Mouse (Mus musculus) midbrain, embryonic 12.5 days (tissue): ENCODE data around the gene Zkscan8. TPM values are rescaled to one million over a fixed set of nuclear protein-coding genes. Genes with fewer than 3 reads are reported as not detected.
"Not testable (repeated sequence)": the region's sequence is repeated elsewhere in the genome, so short reads cannot be mapped to it uniquely, and the experiment has no call there.

Experiments
- ATAC-seq: fragments of 200-750 bp; cut with Nextera tagmentation; 2 replicates; pipeline ENCODE4 v1.8.0; 2017; ENCODE audit warnings: low read depth, moderate TSS enrichment, moderate library complexity; ENCODE audit not compliant: low FRiP score
- H3K27ac ChIP-seq: fragments of 300-500 bp; sonication (generic); replicated peaks from 2 replicates; pipeline ENCODE4 v1.5.1; 2016; ENCODE audit warnings: mild to moderate bottlenecking
- H3K27me3 ChIP-seq: fragments of 300-500 bp; sonication (generic); 2 replicates; pipeline ENCODE4 v1.6.1; 2016; ENCODE audit warnings: mild to moderate bottlenecking
- H3K36me3 ChIP-seq: fragments of 300-500 bp; sonication (generic); 2 replicates; pipeline ENCODE4 v1.6.1; 2016
- H3K4me1 ChIP-seq: fragments of 300-500 bp; sonication (generic); 2 replicates; pipeline ENCODE4 v1.6.1; 2016
- H3K4me2 ChIP-seq: fragments of 300-500 bp; sonication (generic); replicated peaks from 2 replicates; pipeline ENCODE4 v1.6.1; 2016; ENCODE audit warnings: mild to moderate bottlenecking, moderate library complexity
- H3K4me3 ChIP-seq: fragments of 300-500 bp; sonication (generic); 2 replicates; pipeline ENCODE4 v1.5.1; 2016; ENCODE audit warnings: mild to moderate bottlenecking
- H3K9ac ChIP-seq: fragments of 300-500 bp; sonication (generic); replicated peaks from 2 replicates; pipeline ENCODE4 v1.6.1; 2016; ENCODE audit warnings: mild to moderate bottlenecking, moderate library complexity
- H3K9me3 ChIP-seq: fragments of 300-500 bp; sonication (generic); 2 replicates; pipeline ENCODE4 v1.6.1; 2016; ENCODE audit warnings: mild to moderate bottlenecking
- WGBS: fragments of 180-500 bp; shearing (Covaris S2); methylation state at CpG from one replicate; pipeline ENCODE4 v1.1.7; 2016; 5-methylcytosine and 5-hydroxymethylcytosine counted together
- polyA plus RNA-seq: library from polyadenylated mRNA; unstranded; fragments of >200 nt; fragmentation: Nextera tagmentation; extraction: Ambion mirVana; gene quantifications from 2 replicates; pipeline ENCODE4 v1.2.1, GENCODE M21; 2016

Zkscan8 gene
- 8.9 and 9.2 TPM in 2 replicates for polyA plus RNA-seq

DNA sequence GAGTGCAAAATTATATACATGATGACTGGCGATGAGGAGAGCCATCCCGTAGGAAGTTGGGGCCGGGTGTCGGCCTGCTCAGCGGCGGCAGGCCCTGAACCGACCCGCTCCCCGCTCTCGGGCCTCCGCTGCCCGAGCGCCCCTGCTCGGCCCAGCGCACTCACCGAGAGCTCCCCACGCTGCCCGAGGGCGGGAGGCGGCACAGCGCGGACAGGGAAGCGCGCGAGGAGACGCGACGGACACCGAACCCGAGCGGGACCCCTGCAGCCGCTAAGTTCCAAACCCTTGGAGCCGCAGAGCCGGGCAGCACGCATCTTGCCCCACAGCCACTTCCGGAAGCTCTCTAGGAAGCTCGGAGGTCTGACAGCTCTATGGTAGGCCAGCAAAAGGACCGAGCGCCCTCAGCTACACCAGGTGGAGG is at the start of gene Zkscan8:
Zkscan8 (minus strand) TSS at position 340 of the 421 bp plus-strand sequence.
- under 1% methylated on average over 39 of the region's 39 CpGs for WGBS
- peak within 1 kb of the TSS; percentile 93 for H3K27ac ChIP-seq
- H3K4me3 ChIP-seq, result peak within 1 kb of the TSS; percentile 93
- H3K36me3 ChIP-seq, result peaks cover 10% of the 10 kb centered on the region
- H3K4me2 ChIP-seq, result peak within 1 kb of the TSS; percentile 64
- H3K27me3 ChIP-seq, result no peaks in the 10 kb centered on the region
- no peaks in the 10 kb centered on the region for H3K9me3 ChIP-seq
- peak; percentile 99 for ATAC-seq
- peaks cover 8% of the 10 kb centered on the region for H3K4me1 ChIP-seq
- peak within 1 kb of the TSS; percentile 95 for H3K9ac ChIP-seq

DNA sequence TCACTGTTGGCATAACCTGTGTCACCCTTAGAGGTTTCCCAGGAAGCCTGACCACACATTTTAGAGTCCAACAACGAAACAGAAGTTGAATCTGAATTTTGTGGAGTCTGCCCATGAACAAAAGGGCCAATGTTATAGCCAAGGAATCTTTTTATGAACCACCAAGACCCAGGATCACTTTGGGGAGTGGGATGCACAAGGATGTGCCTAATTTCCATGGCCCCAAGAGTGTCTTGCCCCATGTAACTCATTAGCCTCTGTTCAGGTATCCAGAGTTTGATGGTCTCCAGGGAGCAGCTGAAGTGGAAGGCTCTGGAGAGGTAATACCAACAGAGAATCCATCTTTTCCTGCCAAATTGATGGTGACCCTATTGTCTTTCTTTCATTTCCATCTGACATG is 28.9 kb upstream of the Zkscan8 start, which contains the start of gene Olfr1535:
Olfr1535 (minus strand) TSS at position 101 of the 400 bp plus-strand sequence.
- Histone ChIP-seq H3K9me3 (no peaks in the 10 kb centered on the region), H3K27ac (no peak within 1 kb of the TSS), H3K27me3 (no peaks in the 10 kb centered on the region), H3K4me2 (no peak within 1 kb of the TSS), H3K36me3 (no peaks in the 10 kb centered on the region), H3K9ac (no peak within 1 kb of the TSS), H3K4me3 (no peak within 1 kb of the TSS), H3K4me1 (no peaks in the 10 kb centered on the region)
- ATAC-seq, result no peak
- 53% methylated on average over 1 of the region's 1 CpGs for WGBS

DNA sequence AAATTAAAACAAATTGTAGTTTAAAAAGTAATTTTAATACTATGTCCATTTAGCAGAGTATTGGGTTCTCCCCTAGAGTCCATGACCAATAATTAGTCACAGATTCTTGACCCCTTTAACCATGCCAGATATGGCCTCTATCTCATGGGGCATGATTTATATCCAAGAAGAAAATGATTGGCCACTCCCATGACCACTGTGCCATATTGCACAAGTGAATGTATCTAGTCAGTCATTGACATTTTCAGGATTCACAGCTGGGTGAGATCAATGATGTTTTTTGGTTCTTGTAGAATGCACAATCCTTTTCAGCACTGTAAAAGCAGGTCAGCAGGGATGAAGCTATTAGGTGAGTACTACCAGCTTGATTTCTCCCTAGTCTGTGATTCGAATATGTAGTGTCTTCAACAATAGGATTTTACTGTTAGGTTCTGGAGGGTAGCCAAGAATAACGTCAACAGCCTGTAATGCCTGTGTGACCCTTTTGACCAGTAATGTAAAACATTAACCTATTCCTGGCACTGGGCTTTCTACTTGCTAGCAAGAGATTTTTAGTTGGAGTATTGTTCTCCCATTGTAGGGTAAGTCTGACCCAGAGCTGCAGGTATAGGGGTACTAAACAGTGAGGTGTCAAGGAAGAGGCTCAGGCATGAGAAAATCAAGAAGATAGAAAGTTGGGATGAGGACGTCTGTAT is 19.6 kb upstream of the Zkscan8 start:
- H3K4me3 ChIP-seq, result no peak overlapping the region
- H3K4me1 ChIP-seq, result no peaks in the 10 kb centered on the region
- H3K9me3 ChIP-seq, result no peaks in the 10 kb centered on the region
- no peaks in the 10 kb centered on the region for H3K36me3 ChIP-seq
- H3K4me2 ChIP-seq, result no peak overlapping the region
- H3K9ac ChIP-seq, result no peak overlapping the region
- H3K27me3 ChIP-seq, result no peaks in the 10 kb centered on the region
- no peak for ATAC-seq
- WGBS, result 68% methylated on average over 3 of the region's 3 CpGs
- no peak overlapping the region for H3K27ac ChIP-seq

DNA sequence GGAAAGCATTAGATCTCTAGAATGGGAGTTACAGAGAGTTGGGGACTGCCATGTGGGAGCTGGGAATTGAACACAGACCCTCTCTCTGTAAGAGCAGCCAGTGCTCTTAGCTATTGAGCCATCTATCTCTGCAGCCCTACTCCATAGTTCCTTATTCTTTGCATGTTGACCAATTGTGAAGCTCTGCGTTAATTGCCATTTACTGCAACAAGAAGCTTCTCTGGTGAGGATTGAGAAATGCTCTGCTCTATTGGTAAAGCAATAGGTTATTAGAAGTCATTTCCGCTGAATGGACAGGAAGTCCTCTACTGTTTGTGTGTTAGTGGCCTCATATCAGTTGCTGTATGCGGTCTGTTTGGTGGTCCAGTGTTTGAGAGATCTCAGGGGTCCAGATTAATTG is 18.6 kb upstream of the Zkscan8 start:
- WGBS, result 92% methylated on average over 3 of the region's 3 CpGs
- no peak overlapping the region for H3K4me3 ChIP-seq
- no peak overlapping the region for H3K27ac ChIP-seq
- H3K4me2 ChIP-seq, result no peak overlapping the region
- no peak for ATAC-seq
- H3K9ac ChIP-seq, result no peak overlapping the region
- no peaks in the 10 kb centered on the region for H3K36me3 ChIP-seq
- H3K27me3 ChIP-seq, result no peaks in the 10 kb centered on the region
- no peaks in the 10 kb centered on the region for H3K4me1 ChIP-seq
- no peaks in the 10 kb centered on the region for H3K9me3 ChIP-seq

DNA sequence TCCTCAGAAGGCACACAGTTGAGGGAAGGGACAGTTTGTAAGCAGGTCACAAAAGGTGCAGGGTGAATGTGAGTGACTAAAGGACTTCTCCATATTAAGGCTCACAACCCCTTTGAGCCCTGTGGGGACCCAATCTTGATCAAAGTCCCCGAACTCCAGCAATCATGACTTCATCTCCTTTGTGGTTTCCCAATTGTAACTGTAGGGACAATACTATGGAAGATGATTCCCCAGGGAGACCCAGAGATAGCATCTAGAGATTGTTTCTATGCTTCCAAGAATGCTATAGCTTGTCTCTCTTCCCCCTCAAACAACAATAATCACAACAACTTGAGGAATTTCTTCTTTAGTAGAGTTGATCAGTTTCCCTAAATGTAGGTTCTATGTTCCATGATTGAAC is 11.8 kb upstream of the Zkscan8 start, which contains the start of gene Olfr1366:
Olfr1366 (minus strand) TSS at position 101 of the 400 bp plus-strand sequence.
- no peaks in the 10 kb centered on the region for H3K36me3 ChIP-seq
- no peaks in the 10 kb centered on the region for H3K9me3 ChIP-seq
- H3K27ac ChIP-seq, result no peak within 1 kb of the TSS
- H3K4me3 ChIP-seq, result no peak within 1 kb of the TSS
- H3K9ac ChIP-seq, result no peak within 1 kb of the TSS
- H3K4me2 ChIP-seq, result no peak within 1 kb of the TSS
- H3K27me3 ChIP-seq, result 0 out of 2 replicates have a peak, but pooled peaks cover 3% of the 10 kb centered on the region
- no peak for ATAC-seq
- H3K4me1 ChIP-seq, result no peaks in the 10 kb centered on the region
- WGBS, result 91% methylated on average over 1 of the region's 1 CpGs

DNA sequence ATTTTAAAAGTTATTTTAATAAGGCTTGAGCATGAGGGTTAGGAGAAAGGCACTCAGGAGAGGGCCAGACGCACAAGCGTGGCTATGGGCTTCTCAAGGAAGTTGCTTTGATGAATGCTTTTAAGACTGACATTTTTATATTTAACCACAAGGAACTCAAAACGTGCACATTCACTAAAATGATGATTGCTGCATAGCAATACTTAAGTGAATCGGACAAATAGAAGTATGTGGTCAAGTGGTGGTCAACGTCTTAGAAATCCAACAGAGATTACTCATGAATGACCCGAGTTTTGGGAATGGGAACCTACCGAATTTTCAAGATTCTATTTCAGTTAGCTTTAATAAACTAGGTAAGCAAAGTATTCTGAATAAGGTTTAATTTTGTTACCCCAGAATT is 784 bp downstream of the Zkscan8 start:
- H3K4me2 ChIP-seq, result peak overlapping the region; percentile 52
- H3K9me3 ChIP-seq, result no peaks in the 10 kb centered on the region
- H3K36me3 ChIP-seq, result peaks cover 15% of the 10 kb centered on the region
- peak overlapping the region; percentile 26 for H3K4me3 ChIP-seq
- ATAC-seq, result no peak
- peaks cover 8% of the 10 kb centered on the region for H3K4me1 ChIP-seq
- 55% methylated on average over 7 of the region's 7 CpGs for WGBS
- H3K27me3 ChIP-seq, result no peaks in the 10 kb centered on the region
- 0 out of 2 replicates have a peak overlapping the region, but pooled peaks have one; percentile 11 for H3K9ac ChIP-seq
- no peak overlapping the region for H3K27ac ChIP-seq

DNA sequence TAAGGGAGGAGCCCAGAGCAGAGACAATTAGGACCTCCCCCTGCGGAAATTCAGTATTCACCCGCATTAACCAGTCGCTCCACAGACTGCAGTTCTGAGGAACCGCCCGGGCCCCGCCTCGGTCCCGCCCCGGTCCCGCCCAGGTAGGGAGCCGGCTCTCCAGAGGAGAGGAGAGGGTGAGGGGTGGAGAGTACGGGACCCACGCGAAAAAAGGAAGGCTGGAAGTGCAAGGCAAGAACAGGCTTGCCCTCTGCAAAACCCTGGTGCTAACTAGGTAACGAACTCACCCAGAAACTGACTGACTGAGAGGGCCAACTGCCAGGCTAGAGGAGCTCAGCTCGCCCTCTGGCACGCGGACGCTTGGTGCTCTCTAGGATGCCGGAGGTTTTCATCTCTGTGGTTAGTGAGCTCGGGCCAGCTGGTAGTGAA is 24.7 kb downstream of the Zkscan8 start:
- peak; percentile 99 for ATAC-seq

DNA sequence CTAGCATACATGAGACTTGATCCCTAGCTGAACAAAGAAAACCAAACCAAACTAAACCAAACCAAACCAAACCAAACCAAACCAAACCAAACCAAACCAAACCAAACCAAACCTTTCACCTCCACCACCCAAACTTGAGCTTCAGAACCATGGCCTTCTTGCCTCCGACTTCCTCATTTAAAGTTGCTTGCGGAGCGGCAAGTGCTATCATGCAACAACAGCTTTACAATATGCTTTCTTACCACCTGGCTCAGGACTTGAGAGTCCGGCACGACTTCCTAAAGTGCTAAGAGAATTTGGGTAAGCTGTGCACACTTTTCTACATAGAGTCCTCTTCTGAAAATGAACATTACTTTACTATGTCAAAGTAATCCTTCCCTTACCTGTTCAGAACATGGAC is 28.6 kb downstream of the Zkscan8 start:
- 86% methylated on average over 5 of the region's 5 CpGs for WGBS
- H3K27ac ChIP-seq, result no peak overlapping the region
- no peaks in the 10 kb centered on the region for H3K36me3 ChIP-seq
- H3K27me3 ChIP-seq, result 0 out of 2 replicates have a peak, but pooled peaks cover 3% of the 10 kb centered on the region
- no peaks in the 10 kb centered on the region for H3K9me3 ChIP-seq
- H3K9ac ChIP-seq, result no peak overlapping the region
- H3K4me1 ChIP-seq, result 0 out of 2 replicates have a peak, but pooled peaks cover 4% of the 10 kb centered on the region
- ATAC-seq, result no peak
- H3K4me2 ChIP-seq, result no peak overlapping the region
- H3K4me3 ChIP-seq, result no peak overlapping the region

More for the DNA sequence above, 24.7 kb downstream of the Zkscan8 start:
- Histone ChIP-seq H3K4me2 (peak overlapping the region; percentile 53), H3K27me3 (no peaks in the 10 kb centered on the region), H3K27ac (peak overlapping the region; percentile 80), H3K36me3 (no peaks in the 10 kb centered on the region), H3K4me1 (0 out of 2 replicates have a peak, but pooled peaks cover 4% of the 10 kb centered on the region), H3K4me3 (peak overlapping the region; percentile 65), H3K9me3 (no peaks in the 10 kb centered on the region), H3K9ac (peak overlapping the region; percentile 63)
- WGBS, result under 1% methylated on average over 21 of the region's 21 CpGs

DNA sequence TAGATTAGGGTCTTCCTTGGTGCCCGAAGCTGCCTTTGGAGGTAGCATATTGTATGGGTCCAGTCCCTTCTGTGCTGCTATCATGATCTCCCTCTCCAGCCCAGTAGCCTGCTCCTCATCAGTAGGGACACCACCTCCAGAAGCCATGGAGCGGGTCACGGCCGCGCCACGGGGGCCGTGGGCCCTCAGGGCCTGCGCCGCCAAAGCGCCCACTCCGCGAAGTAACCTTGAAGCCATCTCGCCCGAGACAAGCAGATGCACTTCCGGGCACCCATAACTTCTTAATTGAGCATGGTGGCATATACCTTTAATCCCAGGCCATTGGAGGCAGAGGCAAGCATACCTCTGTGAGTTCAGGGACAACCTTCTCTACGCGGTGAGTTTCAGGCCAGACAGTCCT is 29.7 kb downstream of the Zkscan8 start, which contains the start of gene Gm11273:
Gm11273 (minus strand) TSS at position 237 of the 400 bp plus-strand sequence.
- not testable (repeated sequence) for H3K27ac ChIP-seq, H3K36me3 ChIP-seq, H3K4me1 ChIP-seq, H3K9ac ChIP-seq, H3K9me3 ChIP-seq, ATAC-seq, H3K4me3 ChIP-seq, H3K4me2 ChIP-seq, H3K27me3 ChIP-seq
- WGBS, result 94% methylated on average over 17 of the region's 17 CpGs

DNA sequence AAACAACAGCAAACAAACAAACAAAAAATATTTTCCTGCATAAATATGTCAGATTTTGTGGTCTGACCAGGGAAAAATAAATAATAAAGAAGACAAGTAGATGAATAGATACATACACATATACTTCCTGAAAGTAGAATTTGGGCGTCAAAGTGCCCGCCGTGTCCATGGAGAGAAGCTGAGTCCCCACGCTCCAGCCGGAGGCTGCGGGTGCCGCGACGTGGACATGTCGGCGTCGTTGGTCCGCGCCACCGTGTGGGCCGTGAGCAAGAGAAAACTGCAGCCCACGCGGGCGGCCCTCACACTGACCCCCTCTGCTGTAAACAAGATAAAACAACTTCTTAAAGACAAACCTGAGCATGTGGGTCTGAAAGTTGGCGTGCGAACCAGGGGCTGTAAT is 35.8 kb downstream of the Zkscan8 start, which contains the start of gene AK157302:
AK157302 (plus strand) TSS at position 144 of the 400 bp plus-strand sequence.
- 94% methylated on average over 21 of the region's 21 CpGs for WGBS
- H3K9me3 ChIP-seq, result no peaks in the 10 kb centered on the region
- no peak for ATAC-seq

DNA sequence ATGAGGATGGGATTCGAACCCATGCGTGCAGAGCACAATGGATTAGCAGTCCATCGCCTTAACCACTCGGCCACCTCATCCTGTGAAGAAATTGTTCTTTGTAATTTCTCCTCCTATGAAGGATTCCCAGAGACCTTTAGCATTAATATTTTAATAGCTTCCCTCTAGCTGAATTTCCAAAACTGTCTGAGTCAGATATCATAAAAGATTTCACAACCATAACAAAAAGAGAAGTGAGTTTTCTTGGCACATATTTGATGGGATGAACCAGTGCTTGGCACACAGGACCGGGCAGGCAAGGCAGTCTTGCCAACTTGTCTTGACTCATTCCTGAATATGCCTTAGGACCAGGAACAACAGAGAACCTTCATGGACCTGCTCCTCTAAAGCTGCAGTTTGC is 38.1 kb downstream of the Zkscan8 start:
- Histone ChIP-seq H3K4me1 (no peaks in the 10 kb centered on the region), H3K4me3 (no peak overlapping the region), H3K27me3 (no peaks in the 10 kb centered on the region), H3K4me2 (no peak overlapping the region), H3K27ac (no peak overlapping the region), H3K9ac (no peak overlapping the region), H3K9me3 (no peaks in the 10 kb centered on the region), H3K36me3 (no peaks in the 10 kb centered on the region)
- 94% methylated on average over 5 of the region's 5 CpGs for WGBS
- ATAC-seq, result no peak

More for the DNA sequence above, 35.8 kb downstream of the Zkscan8 start, which contains the start of gene AK157302:
- Histone ChIP-seq H3K27me3 (0 out of 2 replicates have a peak, but pooled peaks cover 3% of the 10 kb centered on the region), H3K4me1 (no peaks in the 10 kb centered on the region), H3K9ac (no peak within 1 kb of the TSS), H3K27ac (no peak within 1 kb of the TSS), H3K4me2 (no peak within 1 kb of the TSS), H3K36me3 (no peaks in the 10 kb centered on the region), H3K4me3 (no peak within 1 kb of the TSS)

DNA sequence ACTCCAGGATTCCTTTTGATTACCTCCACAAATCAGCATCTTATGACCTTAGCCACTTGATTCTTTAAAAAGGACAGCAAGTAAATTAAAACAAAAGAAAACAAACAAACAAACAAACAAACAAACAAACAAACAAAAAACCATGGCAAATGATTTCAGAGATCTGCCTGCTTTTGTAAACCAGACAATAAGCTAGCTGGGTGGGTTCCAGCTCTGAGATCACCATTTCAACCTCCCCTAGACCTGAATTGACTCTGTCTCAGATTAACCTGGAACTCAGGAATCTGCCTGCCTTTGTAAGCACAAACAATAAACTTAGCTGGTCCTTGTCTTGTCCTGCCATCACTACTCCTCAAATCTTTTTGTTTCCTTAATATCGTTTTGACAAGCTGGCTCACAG is 44.0 kb downstream of the Zkscan8 start:
- no peaks in the 10 kb centered on the region for H3K27me3 ChIP-seq
- no peaks in the 10 kb centered on the region for H3K9me3 ChIP-seq
- H3K4me3 ChIP-seq, result no peak overlapping the region
- H3K27ac ChIP-seq, result no peak overlapping the region
- 94% methylated on average over 1 of the region's 1 CpGs for WGBS
- peaks cover 14% of the 10 kb centered on the region for H3K36me3 ChIP-seq
- H3K4me1 ChIP-seq, result no peaks in the 10 kb centered on the region
- no peak overlapping the region for H3K9ac ChIP-seq
- H3K4me2 ChIP-seq, result no peak overlapping the region
- ATAC-seq, result no peak
